Mouse (Mus musculus) forebrain, embryonic 10.5 days (tissue): ENCODE data around the gene Rhoj. TPM values are rescaled to one million over a fixed set of nuclear protein-coding genes. Genes with fewer than 3 reads are reported as not detected.
"Not testable (repeated sequence)": the region's sequence is repeated elsewhere in the genome, so short reads cannot be mapped to it uniquely, and the experiment has no call there.

ENCODE experiments used
- DNase-seq: peaks from one replicate; pipeline ENCODE4 v3.0.0-alpha.2; 2017; ENCODE audit warnings: low spot score; ENCODE audit errors: extremely low spot score
- H3K27ac ChIP-seq: fragments of 300-500 bp; sonication (generic); 2 replicates; pipeline ENCODE4 v1.5.1; 2016; ENCODE audit warnings: mild to moderate bottlenecking
- H3K27me3 ChIP-seq: fragments of 300-500 bp; sonication (generic); 2 replicates; pipeline ENCODE4 v1.6.1; 2016; ENCODE audit warnings: mild to moderate bottlenecking; ENCODE audit not compliant: poor library complexity, severe bottlenecking
- H3K36me3 ChIP-seq: fragments of 300-500 bp; sonication (generic); replicated peaks from 2 replicates; pipeline ENCODE4 v1.6.1; 2016; ENCODE audit warnings: mild to moderate bottlenecking, moderate library complexity
- H3K4me1 ChIP-seq: fragments of 300-500 bp; sonication (generic); 2 replicates; pipeline ENCODE4 v1.6.1; 2016
- H3K4me3 ChIP-seq: fragments of 300-500 bp; sonication (generic); 2 replicates; pipeline ENCODE4 v1.5.1; 2016; ENCODE audit warnings: mild to moderate bottlenecking, moderate library complexity
- H3K9me3 ChIP-seq: fragments of 300-500 bp; sonication (generic); 2 replicates; pipeline ENCODE4 v1.6.1; 2016; ENCODE audit warnings: mild to moderate bottlenecking, moderate library complexity
- WGBS: fragments of 180-500 bp; shearing (Covaris S2); methylation state at CpG from one replicate; pipeline ENCODE4 v1.1.7; 2016; 5-methylcytosine and 5-hydroxymethylcytosine counted together
- polyA plus RNA-seq: library from polyadenylated mRNA; unstranded; fragments of >200 nt; fragmentation: Nextera tagmentation; extraction: Ambion mirVana; gene quantifications from 2 replicates; pipeline ENCODE4 v1.2.1, GENCODE M21; 2016

The Rhoj gene
- polyA plus RNA-seq, 1 experiment from 2014 or later, result 20.1 TPM

GRCm38 (mm10) chr12:75310766-75311165 lies 2.6 kb downstream of the Rhoj start:
- no peak for DNase-seq
- H3K36me3 ChIP-seq, result no peaks in the 10 kb centered on the region
- H3K4me1 ChIP-seq, result peaks cover 17% of the 10 kb centered on the region
- peaks cover 8% of the 10 kb centered on the region; the same call in 1 of the 2 replicates for H3K27me3 ChIP-seq
- H3K9me3 ChIP-seq, result no peaks in the 10 kb centered on the region
- H3K27ac ChIP-seq, result no peak overlapping the region
- 73% methylated on average over 12 of the region's 12 CpGs for WGBS
- H3K4me3 ChIP-seq, result no peak overlapping the region

GRCm38 (mm10) chr12:75311879-75312278 lies 3.8 kb downstream of the Rhoj start:
- peaks cover 17% of the 10 kb centered on the region for H3K4me1 ChIP-seq
- H3K27me3 ChIP-seq, result 0 out of 2 replicates have a peak, but pooled peaks cover 5% of the 10 kb centered on the region
- H3K4me3 ChIP-seq, result no peak overlapping the region
- no peaks in the 10 kb centered on the region for H3K36me3 ChIP-seq
- no peak overlapping the region for H3K27ac ChIP-seq
- no peaks in the 10 kb centered on the region for H3K9me3 ChIP-seq
- DNase-seq, result no peak
- WGBS, result 87% methylated on average over 8 of the region's 8 CpGs

DNA sequence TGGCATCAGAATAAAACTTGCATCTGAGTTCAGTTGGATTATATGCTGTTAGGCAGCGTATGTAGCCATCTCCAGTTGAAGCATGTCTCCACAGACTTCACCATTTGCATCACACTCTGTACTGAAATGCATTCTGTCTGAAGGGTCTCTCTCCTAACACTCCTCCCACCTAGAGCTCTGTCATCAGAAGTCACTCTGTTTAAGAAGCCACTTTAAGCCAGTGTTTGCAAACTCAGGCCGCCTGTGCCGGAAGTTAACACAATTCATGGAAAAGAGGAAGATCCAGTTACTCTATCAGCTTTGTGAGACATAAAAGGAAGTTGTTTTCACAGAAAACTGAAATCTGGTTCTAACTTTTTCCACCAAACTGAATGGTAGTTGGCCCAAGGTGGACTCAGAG lies 5.9 kb downstream of the Rhoj start:
- no peak for DNase-seq
- H3K9me3 ChIP-seq, result no peaks in the 10 kb centered on the region
- 81% methylated on average over 3 of the region's 3 CpGs for WGBS

DNA sequence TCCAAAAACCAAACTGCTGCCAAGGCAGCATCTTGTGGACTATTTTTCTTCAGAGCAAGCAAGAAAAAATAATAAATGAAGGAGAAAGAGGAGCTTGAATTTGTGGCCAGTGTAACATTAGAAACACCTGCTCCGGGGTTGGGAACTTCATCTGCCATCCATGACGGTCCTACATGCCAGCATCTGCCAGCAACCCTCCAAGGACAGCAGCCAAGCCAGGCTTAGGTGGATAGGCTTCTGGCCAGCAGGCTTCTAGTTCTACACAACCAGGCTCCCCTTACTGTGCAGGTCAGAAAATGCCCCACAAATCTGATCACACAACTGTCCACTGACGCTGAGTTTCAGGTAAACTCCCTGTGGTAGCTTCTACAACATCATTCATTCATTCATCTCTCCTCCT lies 7.7 kb downstream of the Rhoj start:
- H3K4me3 ChIP-seq, result no peak overlapping the region
- no peak for DNase-seq
- H3K27me3 ChIP-seq, result no peaks in the 10 kb centered on the region
- H3K4me1 ChIP-seq, result no peaks in the 10 kb centered on the region
- H3K27ac ChIP-seq, result no peak overlapping the region
- no peaks in the 10 kb centered on the region for H3K9me3 ChIP-seq
- no peaks in the 10 kb centered on the region for H3K36me3 ChIP-seq
- 96% methylated on average over 3 of the region's 3 CpGs for WGBS

More for the DNA sequence above, 5.9 kb downstream of the Rhoj start:
- Histone ChIP-seq H3K27ac (no peak overlapping the region), H3K4me3 (no peak overlapping the region), H3K27me3 (no peaks in the 10 kb centered on the region), H3K36me3 (no peaks in the 10 kb centered on the region), H3K4me1 (peaks cover under 1% of the 10 kb centered on the region; the same call in 1 of the 2 replicates)

DNA sequence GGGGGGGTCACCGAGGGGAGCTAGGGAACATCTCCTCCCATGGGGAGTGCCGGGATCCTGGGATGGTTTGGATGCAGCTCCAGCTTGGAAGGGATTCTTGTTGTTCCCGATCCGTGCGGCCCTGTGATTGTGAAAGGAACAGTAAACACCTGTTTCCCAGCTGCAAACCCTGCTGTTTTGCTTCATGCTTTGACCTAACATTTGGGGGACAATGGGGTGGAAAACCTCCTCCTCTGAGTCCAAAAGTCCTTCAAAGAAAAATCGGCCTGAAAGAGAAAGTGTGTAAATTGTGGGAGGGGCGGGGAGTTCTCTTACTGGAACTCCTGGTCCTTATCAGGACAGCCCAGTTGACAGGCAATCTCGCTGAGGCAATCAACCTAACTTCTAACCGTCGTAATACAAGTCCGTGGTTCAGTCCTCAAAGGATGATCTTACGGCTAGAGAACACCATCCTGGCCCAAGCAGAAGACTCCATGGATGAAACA lies 12.4 kb downstream of the Rhoj start:
- Histone ChIP-seq H3K27me3 (no peaks in the 10 kb centered on the region), H3K9me3 (no peaks in the 10 kb centered on the region), H3K4me3 (no peak overlapping the region), H3K4me1 (no peaks in the 10 kb centered on the region), H3K36me3 (no peaks in the 10 kb centered on the region), H3K27ac (no peak overlapping the region)
- no peak for DNase-seq
- WGBS, result 89% methylated on average over 12 of the region's 12 CpGs

- WGBS, result 61% methylated on average over 4 of the region's 4 CpGs
- Histone ChIP-seq H3K4me3 (no peak overlapping the region), H3K9me3 (no peaks in the 10 kb centered on the region)
These were observed 13.1 kb downstream of the Rhoj start for GRCm38 (mm10) chr12:75321189-75321588.

GRCm38 (mm10) chr12:75329188-75329587 lies 21.1 kb downstream of the Rhoj start:
- Histone ChIP-seq H3K4me1 (no peaks in the 10 kb centered on the region), H3K9me3 (no peaks in the 10 kb centered on the region), H3K27me3 (no peaks in the 10 kb centered on the region), H3K4me3 (no peak overlapping the region), H3K36me3 (no peaks in the 10 kb centered on the region), H3K27ac (no peak overlapping the region)
- no peak for DNase-seq
- 94% methylated on average over 2 of the region's 2 CpGs for WGBS

More at GRCm38 (mm10) chr12:75321189-75321588, 13.1 kb downstream of the Rhoj start:
- no peaks in the 10 kb centered on the region for H3K4me1 ChIP-seq
- no peak overlapping the region for H3K27ac ChIP-seq
- no peak for DNase-seq
- H3K27me3 ChIP-seq, result no peaks in the 10 kb centered on the region
- no peaks in the 10 kb centered on the region for H3K36me3 ChIP-seq

- Histone ChIP-seq H3K27ac (no peak overlapping the region), H3K9me3 (no peaks in the 10 kb centered on the region), H3K27me3 (no peaks in the 10 kb centered on the region), H3K4me1 (no peaks in the 10 kb centered on the region), H3K36me3 (no peaks in the 10 kb centered on the region), H3K4me3 (no peak overlapping the region)
- WGBS, result 90% methylated on average over 3 of the region's 3 CpGs
- DNase-seq, result no peak
These were observed 31.8 kb downstream of the Rhoj start for GRCm38 (mm10) chr12:75339894-75340293.

- 91% methylated on average over 7 of the region's 7 CpGs for WGBS
- Histone ChIP-seq H3K4me3 (no peak overlapping the region), H3K27me3 (no peaks in the 10 kb centered on the region), H3K4me1 (no peaks in the 10 kb centered on the region), H3K9me3 (no peaks in the 10 kb centered on the region), H3K36me3 (no peaks in the 10 kb centered on the region), H3K27ac (no peak overlapping the region)
- DNase-seq, result no peak
These were observed 32.2 kb downstream of the Rhoj start for GRCm38 (mm10) chr12:75340331-75340730.

DNA sequence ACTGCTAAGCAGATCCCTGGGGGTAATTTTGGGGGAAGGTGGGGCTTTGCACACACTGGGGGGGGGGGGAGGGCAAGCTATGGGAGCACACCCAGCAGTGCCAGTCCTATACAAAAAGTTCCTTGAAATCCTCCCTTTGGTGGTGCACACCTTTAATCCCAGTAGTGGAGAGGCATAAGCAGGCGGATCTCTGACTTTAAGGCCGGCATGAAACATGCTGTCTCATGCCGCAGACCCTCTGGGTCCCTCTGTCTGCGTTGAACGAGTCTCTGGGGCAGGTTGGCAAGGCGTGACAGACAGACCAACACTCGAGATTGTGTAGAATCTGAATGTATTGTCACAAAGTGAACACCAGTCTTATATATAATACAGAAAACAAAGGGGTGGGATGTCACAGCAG lies 40.4 kb downstream of the Rhoj start:
- no peak for DNase-seq
- H3K27me3 ChIP-seq, result no peaks in the 10 kb centered on the region
- 87% methylated on average over 7 of the region's 7 CpGs for WGBS

DNA sequence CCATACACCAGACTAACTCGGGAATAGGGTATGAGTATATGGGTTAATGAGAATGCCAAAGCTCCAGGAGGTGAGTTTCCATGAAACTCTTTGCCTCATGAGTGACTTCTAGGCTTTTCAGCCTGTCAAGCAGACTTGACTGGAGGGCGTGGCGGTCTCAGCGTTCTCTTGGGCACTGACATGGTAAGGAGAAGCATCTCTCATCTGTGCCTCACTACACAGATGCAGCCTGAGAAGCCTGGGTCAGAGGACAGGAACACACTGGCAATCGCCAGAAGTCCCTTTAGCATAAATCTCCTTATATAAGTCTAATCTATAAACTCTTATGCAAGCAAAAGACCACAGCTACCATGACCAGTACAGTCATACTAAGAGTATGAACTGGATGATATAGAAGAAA lies 41.4 kb downstream of the Rhoj start:
- not testable (repeated sequence) for DNase-seq, H3K27ac ChIP-seq, H3K27me3 ChIP-seq, H3K9me3 ChIP-seq, H3K4me1 ChIP-seq, H3K4me3 ChIP-seq, H3K36me3 ChIP-seq
- WGBS, result 84% methylated on average over 5 of the region's 5 CpGs

More for the DNA sequence above, 40.4 kb downstream of the Rhoj start:
- Histone ChIP-seq H3K27ac (no peak overlapping the region), H3K4me1 (peaks cover 9% of the 10 kb centered on the region; the same call in 1 of the 2 replicates), H3K4me3 (no peak overlapping the region), H3K36me3 (no peaks in the 10 kb centered on the region), H3K9me3 (no peaks in the 10 kb centered on the region)

GRCm38 (mm10) chr12:75350750-75351149 lies 42.6 kb downstream of the Rhoj start:
- Histone ChIP-seq H3K27me3 (no peaks in the 10 kb centered on the region), H3K4me3 (no peak overlapping the region), H3K9me3 (no peaks in the 10 kb centered on the region), H3K4me1 (peaks cover 9% of the 10 kb centered on the region; the same call in 1 of the 2 replicates), H3K36me3 (no peaks in the 10 kb centered on the region), H3K27ac (no peak overlapping the region)
- WGBS, result 79% methylated on average over 5 of the region's 5 CpGs
- DNase-seq, result no peak

- Histone ChIP-seq H3K9me3 (no peaks in the 10 kb centered on the region), H3K27ac (no peak overlapping the region), H3K4me1 (peaks cover 9% of the 10 kb centered on the region; the same call in 1 of the 2 replicates), H3K36me3 (no peaks in the 10 kb centered on the region), H3K4me3 (no peak overlapping the region), H3K27me3 (no peaks in the 10 kb centered on the region)
- no peak for DNase-seq
- WGBS, result 85% methylated on average over 7 of the region's 7 CpGs
These were observed 43.7 kb downstream of the Rhoj start for GRCm38 (mm10) chr12:75351846-75352245.

GRCm38 (mm10) chr12:75352410-75352809 lies 44.3 kb downstream of the Rhoj start:
- Histone ChIP-seq H3K36me3 (no peaks in the 10 kb centered on the region), H3K4me1 (peaks cover 9% of the 10 kb centered on the region; the same call in 1 of the 2 replicates), H3K27me3 (no peaks in the 10 kb centered on the region), H3K27ac (no peak overlapping the region), H3K4me3 (no peak overlapping the region), H3K9me3 (no peaks in the 10 kb centered on the region)
- DNase-seq, result no peak
- WGBS, result 82% methylated on average over 6 of the region's 6 CpGs
